18 mouse cellular contexts compared by ENCODE assay signal in genomic region chr16:32948016-32948415, GRCm38 (mm10).
"Had no signal": no experiment of that assay in that cellular context is flagged by ENCODE, and none has a peak within 500 bp of the region (broad histone marks: within the 10 kb centered on the region; RNA-seq: fewer than 3 reads in every experiment).

No protein-coding gene starts in this region.

- H3K4me1 ChIP-seq: intestine, embryonic 15.5 days; limb, embryonic 10.5 days; liver, embryonic 12.5 days; liver, embryonic 15.5 days; midbrain, embryonic 13.5 days; stomach, embryonic 15.5 days had no signal

- H3K4me2 ChIP-seq: intestine, embryonic 15.5 days; limb, embryonic 13.5 days; liver, embryonic 12.5 days; liver, embryonic 15.5 days; midbrain, embryonic 13.5 days; stomach, embryonic 15.5 days had no signal

- ATAC-seq: intestine, embryonic 15.5 days; liver, embryonic 12.5 days; midbrain, embryonic 13.5 days had no signal

- H3K27ac ChIP-seq: intestine, embryonic 15.5 days; layer of hippocampus, adult 2 months; limb, embryonic 10.5 days; limb, embryonic 13.5 days; liver, embryonic 12.5 days; liver, embryonic 15.5 days; midbrain, embryonic 13.5 days; stomach, embryonic 15.5 days had no signal

- H3K9me3 ChIP-seq: intestine, embryonic 15.5 days; limb, embryonic 10.5 days; limb, embryonic 13.5 days; liver, embryonic 12.5 days; liver, embryonic 15.5 days; midbrain, embryonic 13.5 days; stomach, embryonic 15.5 days had no signal

- H3K9ac ChIP-seq: intestine, embryonic 15.5 days; limb, embryonic 13.5 days; liver, embryonic 12.5 days; liver, embryonic 15.5 days; midbrain, embryonic 13.5 days; stomach, embryonic 15.5 days had no signal

- H3K27me3 ChIP-seq: intestine, embryonic 15.5 days; limb, embryonic 13.5 days; liver, embryonic 12.5 days; liver, embryonic 15.5 days; midbrain, embryonic 13.5 days; stomach, embryonic 15.5 days had no signal

- H3K4me3 ChIP-seq: intestine, embryonic 15.5 days; layer of hippocampus, adult 2 months; limb, embryonic 10.5 days; limb, embryonic 13.5 days; liver, embryonic 12.5 days; liver, embryonic 15.5 days; midbrain, embryonic 13.5 days; stomach, embryonic 15.5 days had no signal

- H3K36me3 ChIP-seq: intestine, embryonic 15.5 days had no signal

- DNase-seq: kidney, adult 11 months; kidney, postnatal 14 days; layer of hippocampus, adult 9-11 months; liver; lung, adult 2 months; lung, postnatal 14 days; lung, postnatal 4 days; right cerebral cortex, postnatal 25 days; spleen, adult 18-20 months; thymus, postnatal 25 days had no signal
